Mouse (Mus musculus) embryo, embryonic 10 days (tissue): ENCODE results near the gene Pigo.

ENCODE experiments used
- DNase-seq: peaks from one replicate; pipeline ENCODE4 v3.0.0-alpha.2; 2015; ENCODE audit warnings: low spot score

The Pigo gene

DNA sequence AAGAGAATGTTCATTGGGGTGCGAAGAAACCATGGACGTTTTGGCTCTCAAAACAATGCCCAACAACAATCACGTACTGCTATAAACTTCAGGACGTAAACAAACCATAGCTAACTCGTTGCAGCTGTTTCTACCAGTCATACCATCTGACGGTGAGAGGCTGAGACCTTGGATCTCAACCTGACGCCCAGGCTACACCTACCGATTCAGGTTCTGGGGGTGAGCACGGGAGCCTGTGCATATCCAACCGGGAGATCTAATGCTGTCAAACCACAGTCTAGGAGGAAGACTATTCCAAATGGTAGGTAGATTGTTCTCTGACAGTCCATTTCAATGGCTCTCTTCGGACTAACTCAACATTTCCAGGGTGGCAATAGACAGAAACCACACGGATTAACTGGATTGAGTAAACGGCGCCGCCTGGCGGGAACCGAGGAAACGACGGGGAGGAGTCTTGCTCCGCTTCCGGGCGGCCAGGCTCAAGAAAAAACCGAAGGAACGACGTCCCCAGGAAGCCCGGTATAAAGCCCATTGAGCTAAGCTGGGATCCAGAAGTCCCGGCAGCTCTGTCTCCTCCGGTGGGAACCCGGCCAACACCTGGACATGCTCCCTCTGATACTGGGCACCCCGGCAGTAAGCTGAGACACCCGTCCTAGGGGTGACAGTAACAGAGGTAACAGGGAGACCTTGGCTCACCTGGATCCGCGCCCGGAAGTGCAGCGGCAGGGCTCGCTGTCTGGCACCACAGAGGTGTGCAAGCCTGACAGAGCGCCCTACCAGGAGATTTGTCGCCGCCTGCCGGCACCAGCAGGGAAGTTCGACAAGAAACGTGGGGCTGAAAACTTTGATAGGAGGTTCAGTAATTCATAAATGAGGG, at the start of gene Pigo:
Gene Pigo, minus strand, starts transcription at position 736 of the 877 bp plus-strand sequence.
- DNase-seq = peak; percentile 93

DNA sequence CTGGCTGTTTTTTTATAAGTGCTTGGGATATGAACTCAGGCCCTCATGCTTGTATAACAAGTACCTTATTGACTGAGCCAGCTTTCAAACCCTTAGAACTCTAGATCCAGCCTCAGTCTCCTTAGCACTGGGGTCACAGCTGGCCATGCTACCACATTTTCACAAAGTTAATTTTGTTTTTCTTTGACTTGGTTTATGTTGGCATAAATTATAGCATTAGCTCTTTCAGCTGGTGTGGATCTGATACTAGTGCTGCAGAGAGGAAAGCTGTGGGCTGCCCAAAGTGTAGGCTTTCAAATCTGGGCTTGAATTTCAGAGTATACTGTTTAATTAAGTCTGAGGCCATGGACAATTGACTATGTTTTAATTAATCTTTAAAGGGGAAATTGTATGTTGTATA, 49.3 kb upstream of the Pigo start:
- DNase-seq = no peak

DNA sequence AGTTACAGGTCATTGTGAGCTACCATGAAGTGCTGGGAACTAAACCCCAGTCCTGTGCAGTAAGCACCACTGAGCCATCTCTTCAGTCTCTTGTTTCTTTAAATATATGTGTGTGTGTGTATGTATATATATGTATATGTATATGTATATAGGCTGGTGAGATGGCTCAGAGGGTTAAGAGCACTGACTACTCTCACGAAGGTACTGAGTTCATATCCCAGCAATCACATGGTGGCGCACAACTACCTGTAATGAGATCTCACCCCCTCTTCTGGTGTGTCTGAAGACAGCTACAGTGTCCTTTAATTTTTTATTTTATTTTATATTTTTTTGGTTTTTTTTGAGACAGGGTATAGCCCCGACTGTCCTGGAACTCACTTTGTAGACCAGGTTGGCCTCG, 39.9 kb upstream of the Pigo start:
- DNase-seq = no peak

DNA sequence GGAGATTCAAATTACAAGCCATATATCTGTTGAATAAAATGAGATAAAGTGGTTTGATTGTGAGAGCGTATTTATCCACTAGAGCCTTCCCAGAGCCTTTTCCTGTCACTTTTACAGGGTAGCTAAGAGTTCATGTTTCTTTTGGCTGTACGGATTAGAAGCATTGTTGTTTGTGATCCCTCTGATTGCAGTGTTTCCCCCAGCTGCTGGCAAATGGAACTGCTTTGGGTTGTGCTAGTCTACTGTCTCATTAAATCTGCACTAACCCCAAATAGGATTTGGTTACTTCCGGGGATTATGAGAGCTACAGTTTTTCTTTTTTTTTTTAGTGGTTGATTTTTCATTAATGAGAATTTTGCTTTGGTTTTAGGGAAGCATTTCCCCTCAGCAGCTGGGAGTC, 34.7 kb upstream of the Pigo start:
- DNase-seq = no peak

DNA sequence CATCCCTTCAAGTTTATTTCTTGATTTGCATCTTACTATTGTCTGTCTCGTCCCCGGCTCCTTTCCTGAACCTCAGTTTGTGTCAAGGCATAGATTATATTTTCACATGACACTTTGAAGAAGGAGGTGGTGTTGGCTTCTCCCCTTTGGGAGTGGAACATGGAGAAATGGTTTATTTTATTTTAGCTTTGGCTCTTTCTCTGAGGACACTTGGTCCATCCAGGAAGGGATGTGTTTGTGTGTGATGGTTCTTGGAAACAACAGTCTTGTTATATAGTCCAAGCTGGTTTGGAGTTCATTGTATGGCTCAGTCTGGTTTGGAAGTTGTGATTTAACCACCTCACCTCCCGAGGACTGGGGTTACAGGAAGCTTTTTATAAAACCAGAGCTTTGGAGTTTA, 34.1 kb upstream of the Pigo start:
- no peak for DNase-seq

DNA sequence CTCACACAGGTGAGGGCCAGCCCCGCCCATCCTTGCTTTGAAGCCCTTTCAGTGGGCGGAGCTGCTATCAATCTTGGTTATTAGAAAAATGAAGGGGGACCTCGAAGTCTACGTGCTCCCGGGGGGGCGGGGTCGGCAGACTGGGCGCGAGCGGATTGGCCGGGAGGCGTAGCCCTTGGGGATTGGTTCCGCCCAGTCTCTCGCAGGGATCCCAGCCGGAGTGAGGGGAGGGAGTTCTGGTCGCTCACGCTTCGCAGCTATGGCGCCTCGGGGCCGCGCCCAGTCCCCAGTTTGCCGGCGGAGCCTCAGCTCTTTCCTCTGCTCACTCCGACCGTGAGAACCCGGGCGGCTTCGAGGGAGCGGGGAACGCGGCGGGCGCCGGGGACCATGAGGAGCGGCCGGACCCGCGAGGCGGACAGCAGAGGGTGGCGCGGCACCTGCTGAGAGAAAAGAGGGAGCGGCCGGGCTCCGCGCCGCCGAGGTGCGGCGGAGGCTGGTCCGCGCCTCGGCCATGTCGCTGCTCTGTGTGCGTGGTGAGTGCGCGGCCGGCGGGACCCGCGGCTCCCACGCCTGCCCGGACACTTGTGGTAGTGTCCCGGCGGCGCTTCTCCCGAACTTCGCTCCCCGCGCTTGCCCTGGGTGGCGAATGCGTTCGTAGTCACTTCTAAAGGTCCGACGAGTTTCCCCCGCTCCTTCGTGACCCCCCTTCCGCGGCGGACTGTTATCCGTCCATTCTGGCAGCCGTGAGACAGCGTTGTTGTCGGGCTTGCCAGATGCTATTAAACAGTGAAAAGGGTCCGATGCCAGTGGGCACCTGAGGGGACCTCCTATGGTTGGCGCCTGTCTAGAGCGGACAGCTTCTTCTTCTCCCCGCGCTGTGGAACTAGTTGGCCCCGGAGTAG, 33.4 kb upstream of the Pigo start, which contains the start of gene Unc13b:
Gene Unc13b, plus strand, starts transcription at position 201 of the 902 bp plus-strand sequence.
- DNase-seq = peak; percentile 91

DNA sequence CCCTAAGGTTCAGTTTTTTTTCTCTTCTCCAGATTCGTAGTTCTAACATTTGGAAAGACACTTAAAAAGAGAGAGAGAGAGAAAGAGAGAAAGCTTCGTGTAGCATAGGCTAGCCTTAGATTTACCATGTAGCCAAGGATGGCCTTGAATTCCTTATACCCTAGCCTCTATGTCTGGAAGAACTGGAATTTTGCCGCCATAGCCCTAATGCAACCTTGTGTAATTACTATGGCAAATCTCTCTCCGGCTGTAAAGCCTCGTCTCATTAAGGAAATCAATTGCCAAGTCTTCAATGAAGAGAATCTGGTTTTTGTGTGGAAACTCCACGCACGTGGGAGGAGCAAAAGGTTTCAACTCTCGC, 32.8 kb upstream of the Pigo start:
- DNase-seq = no peak

DNA sequence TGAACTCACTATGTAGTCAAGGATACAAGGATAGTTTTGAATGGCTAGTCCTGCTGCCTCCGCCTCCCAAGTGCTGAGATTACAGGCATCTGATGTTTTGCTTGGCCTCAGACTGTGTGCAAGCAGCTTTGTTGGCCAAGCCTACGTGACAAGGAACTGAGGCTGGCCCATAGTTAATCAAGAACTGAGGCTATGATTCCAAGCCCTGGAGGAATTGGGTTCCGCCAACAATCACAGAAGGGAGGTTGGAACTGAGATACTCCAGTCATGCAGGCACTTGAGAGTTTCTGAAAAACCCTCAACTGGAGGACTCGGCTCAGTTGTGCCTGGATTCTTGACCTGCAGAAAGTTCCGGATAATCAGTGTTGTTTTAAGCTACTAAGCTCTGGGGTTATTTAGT, 32.0 kb upstream of the Pigo start:
- no peak for DNase-seq

DNA sequence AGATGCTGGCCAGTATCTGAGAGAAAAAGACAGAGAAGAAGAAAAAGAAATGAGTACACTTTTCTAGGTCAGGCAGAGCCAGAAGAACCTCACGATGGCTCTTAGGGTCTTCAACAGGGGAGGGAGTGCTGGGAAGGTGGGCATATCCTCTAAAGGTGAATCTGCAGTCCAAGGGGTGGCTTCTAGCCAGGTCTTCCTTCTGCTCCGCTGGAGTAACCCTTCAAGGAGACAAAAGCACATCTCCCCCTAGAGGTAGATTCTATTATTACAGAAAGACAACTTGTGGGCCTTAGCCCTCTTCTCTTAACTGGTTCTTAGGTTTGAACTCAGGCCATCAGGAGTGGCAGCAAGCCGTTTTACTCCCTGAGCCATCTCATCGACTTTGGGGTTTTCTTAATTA, 27.0 kb upstream of the Pigo start:
- DNase-seq = peak; percentile 79

DNA sequence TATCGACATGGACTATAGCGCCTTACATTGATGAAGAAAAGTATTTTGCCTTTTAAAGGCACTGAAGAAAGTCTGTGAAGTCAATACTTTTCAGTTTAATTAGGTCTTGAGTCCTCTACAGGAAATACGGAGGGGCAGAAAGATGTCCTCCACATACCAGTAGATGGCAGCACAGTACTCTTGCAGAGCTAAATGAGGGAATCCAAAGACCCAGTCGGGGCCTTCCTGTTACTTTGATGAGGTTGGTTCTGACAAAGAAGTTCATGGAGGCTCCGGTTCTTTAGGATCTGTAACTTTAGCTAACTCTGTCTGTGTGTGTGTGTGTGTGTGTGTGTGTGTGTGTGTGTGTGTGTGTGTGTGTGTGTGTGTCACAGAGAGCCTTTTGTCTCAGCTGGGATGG, 21.6 kb upstream of the Pigo start:
- peak; percentile 92 for DNase-seq

DNA sequence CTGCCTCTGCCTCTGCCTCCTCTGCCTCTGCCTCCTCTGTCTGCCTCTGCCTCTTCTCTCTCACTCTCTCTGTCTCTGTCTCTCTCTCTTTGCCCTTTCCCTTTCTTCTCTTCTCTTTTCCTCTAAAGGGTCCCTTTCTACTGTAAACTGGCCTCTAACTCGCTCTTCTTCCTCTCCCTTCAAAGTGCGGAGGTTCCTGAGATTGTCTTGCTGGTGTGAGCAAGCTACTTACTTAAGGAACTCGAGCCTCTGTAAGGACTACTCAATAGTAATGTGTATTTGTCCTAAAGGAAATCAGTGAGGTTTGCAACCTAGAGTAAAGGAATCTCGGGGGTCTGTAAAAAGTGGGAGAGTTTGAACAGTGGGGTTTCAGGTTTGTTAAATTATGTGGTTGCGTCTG, 21.0 kb upstream of the Pigo start:
- DNase-seq = no peak

DNA sequence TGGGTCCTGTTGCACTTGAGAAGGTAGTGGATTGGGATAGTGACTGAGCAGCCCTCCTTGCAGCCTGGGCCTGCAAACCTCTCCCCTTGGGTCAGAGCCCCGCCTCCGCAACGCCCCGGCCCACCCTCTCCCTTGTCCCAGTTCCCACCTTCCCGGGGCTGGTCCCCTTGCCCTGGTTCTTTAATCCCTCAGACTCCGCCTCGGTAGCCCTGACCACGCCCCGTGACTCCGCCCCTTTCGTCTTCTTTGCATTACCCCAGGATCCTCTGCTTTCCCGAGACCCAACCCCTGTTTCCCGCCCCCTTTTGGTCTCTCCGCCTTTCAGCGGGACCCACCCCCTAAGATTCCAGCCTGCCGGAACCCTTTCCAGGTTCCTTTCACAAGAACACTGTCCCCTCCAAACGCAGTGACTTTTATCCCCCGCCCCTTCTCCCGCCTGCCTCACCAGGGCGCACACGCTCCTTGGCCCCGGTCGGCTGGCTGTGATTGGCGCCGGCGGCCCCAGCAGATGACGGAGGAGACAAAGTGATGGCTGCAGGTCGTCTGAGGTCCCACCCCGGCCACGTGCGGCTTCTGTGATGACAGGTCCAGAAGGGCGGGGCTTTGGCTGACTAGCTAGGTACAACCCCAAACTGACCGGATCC, 20.2 kb upstream of the Pigo start, which contains the start of gene Fam214b:
Gene Fam214b, minus strand, starts transcription at position 562 of the 644 bp plus-strand sequence.
- DNase-seq = peak; percentile 99

DNA sequence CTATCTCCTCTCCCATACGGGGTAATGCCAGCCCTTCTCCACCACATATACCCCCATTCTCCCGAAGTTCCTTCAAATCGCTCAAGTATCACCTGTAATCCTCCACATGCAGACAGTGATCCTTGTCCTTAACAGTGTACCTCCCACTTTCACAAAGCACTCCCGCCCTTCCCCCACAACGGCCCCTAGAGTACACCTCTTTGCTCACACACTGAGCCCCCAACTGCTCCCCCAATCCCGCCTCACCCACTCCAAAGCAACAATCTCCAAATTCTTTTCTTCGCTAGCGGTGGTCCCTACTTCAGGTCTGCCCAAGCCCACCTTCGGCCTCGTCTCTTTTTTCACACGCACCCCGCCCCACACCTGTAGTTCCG, 19.7 kb upstream of the Pigo start:
- no peak for DNase-seq

DNA sequence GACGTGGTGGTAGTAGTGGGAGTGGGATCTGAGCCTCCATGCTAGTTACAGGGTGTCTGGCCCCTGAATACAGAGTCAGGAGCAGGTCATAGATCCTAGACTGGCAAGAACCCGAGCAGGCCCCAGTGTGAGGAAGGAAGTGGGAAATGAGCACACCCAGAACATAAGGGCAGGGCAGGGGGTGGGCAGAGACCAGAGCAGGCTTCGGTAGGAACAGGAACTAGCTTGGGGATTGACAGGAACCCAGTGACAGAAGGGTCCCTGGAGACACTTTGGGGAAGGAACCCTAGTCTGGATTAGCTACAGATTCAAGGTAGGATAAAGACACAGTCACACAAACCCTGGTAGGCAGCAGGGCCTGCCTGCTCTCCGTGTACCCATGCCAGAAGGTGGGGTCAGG, 19.1 kb upstream of the Pigo start:
- no peak for DNase-seq

DNA sequence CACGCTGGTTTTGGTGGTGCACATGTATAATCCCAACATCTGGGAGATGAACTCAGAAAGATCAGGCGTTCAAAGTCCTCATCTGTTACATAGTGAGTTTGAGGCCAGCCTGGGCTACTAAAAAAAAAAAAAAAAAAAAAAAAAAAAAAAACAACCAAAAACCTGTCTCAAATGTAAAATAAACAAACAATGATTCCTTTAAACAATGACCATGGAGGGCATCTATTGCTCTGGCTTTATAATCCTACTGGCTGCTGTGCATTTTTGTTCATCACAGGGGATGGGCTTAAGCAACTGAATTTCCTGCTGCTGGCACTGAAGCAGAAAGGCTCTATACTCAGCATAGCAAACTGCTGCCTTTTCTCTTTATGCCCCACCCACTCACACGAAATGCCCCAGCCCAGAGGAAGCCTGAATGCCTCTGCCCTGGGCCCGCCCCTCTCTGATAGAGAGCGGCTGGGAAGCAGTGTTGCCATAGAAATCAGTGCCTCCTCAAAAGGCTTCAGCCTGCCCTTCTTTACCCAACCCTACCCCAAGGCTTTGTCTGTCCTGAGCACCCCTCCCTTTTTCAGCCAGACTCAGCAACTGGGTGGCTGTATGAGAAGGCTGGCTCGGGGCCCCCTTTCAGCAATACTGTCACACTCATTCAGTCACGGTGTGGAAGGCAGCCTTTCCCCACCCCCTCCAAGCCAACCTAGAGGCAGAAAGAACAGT, 18.2 kb upstream of the Pigo start:
- peak; percentile 90 for DNase-seq

DNA sequence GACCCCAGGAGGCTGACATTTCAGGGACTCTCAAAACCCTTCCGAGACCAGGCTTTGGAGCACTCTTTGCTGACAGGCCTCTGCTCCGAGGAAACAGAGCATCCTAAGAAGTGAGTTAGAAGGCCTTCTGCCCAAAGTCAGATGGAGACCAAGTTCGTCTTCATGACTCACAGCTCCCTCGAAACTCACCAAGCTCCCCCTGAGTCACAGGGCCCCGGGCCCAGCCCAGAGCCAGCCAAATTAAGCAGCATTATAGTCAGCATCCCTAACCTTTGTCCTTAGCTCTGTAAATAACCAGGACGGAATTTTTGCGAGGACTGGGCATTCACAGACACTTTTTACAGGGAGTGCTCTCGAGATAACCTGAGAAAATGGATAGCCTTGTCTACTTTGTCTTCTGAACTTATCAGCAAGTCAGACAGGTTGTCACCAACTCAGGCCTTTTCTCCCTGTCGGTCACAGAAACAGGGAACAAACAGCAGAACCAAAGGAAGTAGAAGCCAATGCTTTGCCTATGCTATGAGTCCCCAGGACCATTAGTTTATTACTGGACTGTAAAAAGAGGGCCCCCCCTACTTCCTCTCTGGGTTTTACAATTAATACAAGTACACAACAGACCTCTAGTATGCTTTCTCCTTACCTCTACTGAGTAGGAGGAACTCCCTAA, 15.4 kb upstream of the Pigo start:
- no peak for DNase-seq

DNA sequence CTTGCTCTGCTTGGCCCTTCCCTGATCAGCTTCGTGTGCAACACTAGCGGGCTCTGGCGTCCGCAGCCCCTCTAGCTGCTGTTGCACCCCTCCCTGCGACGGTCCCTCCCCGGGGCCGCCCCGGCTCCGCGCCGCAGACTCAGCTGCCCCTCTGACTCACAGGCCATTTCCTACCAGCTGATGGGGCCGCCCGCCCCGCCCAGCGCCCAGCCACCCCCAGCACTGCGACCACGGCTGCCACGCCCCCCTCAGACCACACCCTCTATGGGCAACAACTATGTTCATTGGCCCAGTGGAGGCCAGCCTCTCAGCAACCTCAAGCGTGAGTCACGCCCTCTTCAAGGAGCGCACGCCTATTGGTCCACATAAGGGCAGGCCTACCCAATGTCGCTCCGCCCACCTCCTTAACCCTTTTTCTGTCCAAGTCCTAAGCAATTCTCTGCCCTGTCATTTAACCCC, 14.5 kb upstream of the Pigo start:
- peak; percentile 99 for DNase-seq

DNA sequence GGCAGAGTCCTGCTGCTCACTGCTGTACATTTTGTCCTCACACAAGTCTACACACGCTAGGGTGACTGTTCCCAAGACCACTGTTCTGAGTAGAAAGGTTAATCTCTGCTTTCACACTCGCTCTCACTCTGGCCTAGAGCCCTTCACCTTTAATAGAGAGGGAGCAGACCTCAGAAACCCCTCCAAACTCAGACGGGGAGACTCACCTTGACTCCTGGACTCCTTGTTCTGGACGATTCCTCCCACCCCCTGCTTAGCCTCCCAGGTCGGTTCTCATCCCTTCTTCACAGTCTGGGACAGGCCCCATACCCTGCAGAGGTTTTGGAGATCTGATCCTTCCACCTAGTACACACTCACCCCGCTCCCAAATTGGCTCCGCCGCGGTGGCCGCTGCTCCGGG, 14.0 kb upstream of the Pigo start:
- DNase-seq = no peak

DNA sequence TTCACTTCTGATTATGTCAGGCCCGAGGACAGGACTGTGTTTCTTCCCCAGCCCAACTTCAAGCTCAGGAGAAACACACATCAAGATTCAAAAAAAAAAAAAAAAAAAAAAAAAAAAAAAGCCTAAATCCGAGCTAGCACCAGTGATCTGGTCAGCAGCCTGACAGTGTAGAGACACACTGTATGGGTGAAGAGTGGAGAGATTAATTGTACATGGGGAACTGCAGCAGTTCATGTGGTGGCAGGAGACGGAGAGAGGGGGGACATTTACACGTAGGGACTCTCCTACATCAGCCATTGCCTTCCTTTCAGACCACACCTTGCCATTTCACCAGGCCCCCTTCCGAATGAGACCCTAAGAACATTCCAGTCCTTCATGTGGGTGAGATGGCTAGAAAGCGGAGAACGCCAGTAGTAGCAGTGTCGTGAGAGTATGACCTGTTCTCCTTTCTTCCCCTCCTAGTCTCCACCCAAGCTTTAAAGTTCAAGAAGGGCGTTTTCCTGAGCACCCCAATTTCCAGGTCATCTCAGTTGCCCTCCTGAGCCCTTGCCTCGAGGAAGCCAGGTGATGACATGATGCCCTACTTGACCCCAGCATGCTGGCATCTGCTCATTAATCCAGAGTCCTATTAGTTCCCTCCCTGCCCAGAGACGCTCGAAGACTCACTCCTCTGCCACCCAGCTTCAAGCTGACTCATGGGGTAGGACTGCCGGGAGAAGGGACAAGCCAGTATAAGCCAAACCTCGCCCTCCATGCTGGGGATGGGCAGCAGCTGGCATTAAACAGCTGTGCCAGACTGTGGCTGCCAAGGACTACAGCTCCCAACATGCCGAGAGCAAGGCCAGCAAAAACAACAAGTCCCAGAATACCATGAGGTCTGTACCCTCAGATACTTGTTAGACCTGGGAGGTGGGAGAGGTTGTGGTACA, 13.2 kb upstream of the Pigo start:
- no peak for DNase-seq
